Mouse (Mus musculus) testis, postnatal 10 days (tissue): ENCODE data around the gene Elmod1.
A peak's percentile ranks its signal among the peaks of the same experiment; 100 is the strongest.

Source experiments
- DNase-seq: peaks from one replicate; pipeline ENCODE4 v3.0.0; 2021; ENCODE audit warnings: low spot score

The Elmod1 gene

GRCm38 (mm10) chr9:53906798-53907197, 68.3 kb downstream of the Elmod1 start:
- DNase-seq, result no peak

- no peak for DNase-seq
These were observed 69.7 kb downstream of the Elmod1 start for GRCm38 (mm10) chr9:53905418-53905817.

- no peak for DNase-seq
These were observed 71.8 kb downstream of the Elmod1 start for GRCm38 (mm10) chr9:53903215-53903842.

- DNase-seq, result no peak
These were observed 75.3 kb downstream of the Elmod1 start for GRCm38 (mm10) chr9:53899836-53900235.

DNA sequence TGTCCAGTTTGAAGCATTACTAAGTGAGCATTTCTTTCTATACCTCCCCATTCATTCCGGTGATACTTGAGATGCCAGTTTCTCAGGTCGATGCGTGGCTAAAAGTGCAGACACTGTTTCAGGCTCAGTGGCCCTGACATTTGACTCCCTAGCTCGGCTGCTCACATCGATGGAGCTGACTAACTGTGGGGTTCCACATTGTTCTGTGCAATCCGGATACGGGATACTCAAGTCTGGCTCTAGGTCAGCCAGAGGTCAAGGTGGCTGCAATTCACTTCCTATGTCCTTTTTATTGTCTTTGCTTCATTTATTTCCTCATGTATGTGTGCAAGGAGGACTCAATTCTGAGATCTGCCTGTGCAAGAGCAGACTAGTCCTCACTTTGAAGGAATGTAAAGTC, 79.3 kb downstream of the Elmod1 start:
- DNase-seq, result no peak

DNA sequence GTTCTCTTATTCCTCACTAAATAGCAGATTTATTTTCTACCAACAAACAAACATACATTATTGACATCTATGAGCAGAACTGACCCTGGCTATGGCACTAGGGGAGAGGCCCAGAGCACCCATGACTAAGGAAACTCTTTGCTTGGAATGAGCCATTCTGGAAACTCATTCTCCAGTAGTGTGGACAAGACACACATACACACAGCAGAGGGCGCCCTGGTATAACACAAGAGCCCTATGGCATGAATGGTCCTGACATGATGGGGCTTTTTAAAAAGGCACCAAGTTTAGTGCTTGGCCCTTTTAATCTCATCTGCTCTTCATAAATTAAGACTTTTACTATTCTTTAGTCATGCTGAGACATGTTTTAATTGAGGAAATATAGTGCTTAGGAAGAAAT, 85.0 kb downstream of the Elmod1 start:
- DNase-seq, result peak; percentile 71

DNA sequence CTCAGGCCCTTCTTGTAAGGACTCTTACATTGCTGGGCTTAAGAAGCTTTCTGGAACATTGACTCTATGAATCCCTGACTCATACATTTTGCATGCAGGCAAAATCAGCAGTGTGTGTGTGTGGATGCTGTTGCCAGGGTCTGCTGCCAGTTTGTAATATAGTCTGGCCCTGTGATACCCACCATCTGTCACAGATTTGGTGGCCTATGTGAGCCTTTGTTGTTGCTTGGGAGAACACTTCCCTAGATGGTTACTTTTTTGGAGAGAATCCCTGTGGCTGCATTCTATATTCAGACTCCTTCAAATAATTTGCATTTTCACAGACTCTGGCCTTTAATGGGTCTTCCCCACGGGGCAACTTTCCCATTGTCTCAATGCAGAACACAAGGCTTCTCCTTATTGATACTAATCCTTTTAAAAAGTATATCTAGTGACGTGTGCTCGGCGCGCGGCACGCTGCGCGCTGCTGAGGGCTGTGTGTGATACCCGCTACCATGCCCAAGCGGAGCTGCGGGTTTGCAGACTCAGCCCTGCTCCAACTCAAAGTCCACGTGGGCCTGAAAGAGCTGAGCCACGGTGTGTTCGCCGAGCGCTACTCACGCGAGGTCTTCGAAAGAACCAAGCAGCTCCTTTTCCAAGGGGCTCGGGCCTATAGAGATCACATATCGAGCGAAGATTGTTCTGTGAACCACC, 91.4 kb downstream of the Elmod1 start:
- DNase-seq, result no peak

DNA sequence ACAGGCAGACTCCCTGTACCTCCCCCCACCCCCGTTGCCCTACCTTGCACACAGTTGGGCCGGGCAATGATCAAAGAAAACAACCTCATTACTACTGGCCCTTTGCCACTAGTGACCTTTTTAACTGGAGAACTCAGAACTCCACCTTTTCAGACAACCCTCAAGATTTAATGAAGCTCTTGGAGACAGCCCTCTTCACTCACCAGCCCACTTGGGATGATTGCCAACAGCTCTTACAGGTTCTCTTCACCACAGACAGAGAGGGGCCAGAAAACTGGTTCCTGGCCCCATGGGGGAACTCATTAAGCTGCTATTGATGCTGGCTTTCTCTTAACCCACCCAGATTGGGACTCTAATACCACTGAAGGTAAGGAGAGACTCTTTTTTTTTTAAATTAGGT, 97.7 kb downstream of the Elmod1 start:
- no peak for DNase-seq

DNA sequence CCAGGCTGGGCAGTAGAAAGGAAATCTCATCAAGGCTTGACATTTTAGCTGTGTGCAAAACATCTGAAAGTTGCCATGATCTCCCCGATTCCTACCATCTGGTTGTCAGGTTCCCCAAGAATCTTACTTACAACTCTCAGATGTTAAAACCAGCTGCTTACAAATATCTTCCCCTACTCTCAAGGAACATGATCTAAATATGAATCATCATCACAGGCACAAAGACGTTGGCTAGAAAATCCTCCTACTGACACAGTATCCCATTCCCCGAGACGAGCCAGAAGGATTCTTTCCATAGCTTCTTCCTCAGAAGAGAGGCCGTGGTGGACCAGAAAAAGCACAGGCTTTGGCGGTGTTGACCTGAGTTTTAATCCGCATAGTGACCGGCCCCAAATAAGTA, 101.9 kb downstream of the Elmod1 start:
- DNase-seq, result no peak
